Mouse (Mus musculus): ENCODE data around the gene Map2k6. TPM values are rescaled to one million over a fixed set of nuclear protein-coding genes. Genes with fewer than 3 reads are reported as not detected.
A peak's percentile ranks its signal among the peaks of the same experiment; 100 is the strongest.

Map2k6 gene
- polyA plus RNA-seq, 1 experiment from 2014 or later = 24.4 TPM

DNA sequence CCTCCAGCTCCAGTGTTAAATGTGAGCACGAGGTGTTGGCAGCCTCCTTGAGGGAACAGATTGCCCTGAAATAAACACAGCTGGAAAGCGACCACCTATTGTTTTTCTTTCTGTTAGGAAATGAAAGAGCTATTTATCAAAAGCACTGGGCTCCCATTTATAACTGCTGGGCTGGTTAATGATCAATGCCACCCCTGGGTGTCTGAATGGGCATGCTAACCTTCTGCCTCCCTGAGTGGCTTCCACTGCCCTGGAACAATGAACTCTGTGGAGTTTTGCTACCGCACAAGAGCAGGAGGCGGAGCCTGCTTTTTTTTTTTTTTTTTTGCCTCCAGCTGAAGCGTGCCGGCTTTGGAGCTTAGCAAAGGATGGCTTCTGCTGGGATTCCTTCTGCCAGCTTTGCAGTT lies 80.1 kb downstream of the Map2k6 start:
- Histone ChIP-seq H3K36me3 (no peaks in the 10 kb centered on the region), H3K4me2 (peak overlapping the region; percentile 48), H3K4me1 (replicated peaks) (peaks cover 50% of the 10 kb centered on the region), H3K9ac (peak overlapping the region; percentile 22; the same call in 1 of the 2 replicates), H3K27me3 (peaks cover 44% of the 10 kb centered on the region), H3K27ac (replicated peaks) (peak overlapping the region; percentile 54), H3K9me3 (no peaks in the 10 kb centered on the region), H3K4me3 (peak overlapping the region; percentile 16)
- WGBS = 1% methylated on average over 5 of the region's 6 CpGs
- peak; percentile 83 for ATAC-seq (ENCODE audit: low read depth)

DNA sequence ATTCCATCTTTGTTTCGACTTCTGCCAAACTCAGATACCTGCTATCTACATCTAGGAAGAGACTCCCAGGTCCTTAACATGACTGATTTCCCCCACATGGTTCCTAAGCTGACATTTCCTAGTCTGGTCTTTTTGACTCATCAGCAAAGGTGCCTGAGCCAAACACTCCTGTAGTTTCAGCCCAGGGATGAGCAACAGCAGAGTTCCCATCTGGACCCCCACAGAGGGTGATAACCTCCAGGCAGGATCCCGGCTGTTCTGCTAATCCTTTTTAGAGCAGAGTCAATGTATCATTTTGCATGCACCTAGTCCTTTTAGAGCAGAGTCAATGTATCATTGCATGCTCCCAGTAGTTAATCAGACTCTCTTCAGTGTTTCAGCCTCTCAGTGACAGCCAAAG lies 82.5 kb downstream of the Map2k6 start:
- Histone ChIP-seq H3K4me1 (replicated peaks) (peaks cover 46% of the 10 kb centered on the region), H3K9me3 (no peaks in the 10 kb centered on the region), H3K27ac (replicated peaks) (no peak overlapping the region), H3K27me3 (peaks cover 29% of the 10 kb centered on the region), H3K4me2 (peak overlapping the region; percentile 21; the same call in 1 of the 2 replicates), H3K9ac (no peak overlapping the region), H3K36me3 (no peaks in the 10 kb centered on the region), H3K4me3 (no peak overlapping the region)
- no peak for ATAC-seq (ENCODE audit: low read depth)
- 42% methylated on average over 2 of the region's 2 CpGs for WGBS

- H3K9ac ChIP-seq = no peak overlapping the region
- H3K36me3 ChIP-seq = no peaks in the 10 kb centered on the region
- ATAC-seq (ENCODE audit: low read depth) = no peak
- no peak overlapping the region for H3K27ac ChIP-seq (replicated peaks)
- no peaks in the 10 kb centered on the region for H3K9me3 ChIP-seq
- H3K4me2 ChIP-seq = no peak overlapping the region
- H3K4me3 ChIP-seq = no peak overlapping the region
- H3K27me3 ChIP-seq = peaks cover 28% of the 10 kb centered on the region
- peaks cover 39% of the 10 kb centered on the region for H3K4me1 ChIP-seq (replicated peaks)
- WGBS = 90% methylated on average over 8 of the region's 8 CpGs
Measured at GRCm38 (mm10) chr11:110482176-110482575, 83.3 kb downstream of the Map2k6 start.

- Histone ChIP-seq H3K4me3 (no peak overlapping the region), H3K27me3 (peaks cover 23% of the 10 kb centered on the region), H3K4me1 (replicated peaks) (peaks cover 34% of the 10 kb centered on the region), H3K4me2 (no peak overlapping the region), H3K27ac (replicated peaks) (no peak overlapping the region), H3K9me3 (no peaks in the 10 kb centered on the region), H3K9ac (no peak overlapping the region), H3K36me3 (no peaks in the 10 kb centered on the region)
- 81% methylated on average over 4 of the region's 4 CpGs for WGBS
- no peak for ATAC-seq (ENCODE audit: low read depth)
Measured at GRCm38 (mm10) chr11:110482649-110483048, 83.7 kb downstream of the Map2k6 start.

GRCm38 (mm10) chr11:110483165-110483564 lies 84.2 kb downstream of the Map2k6 start:
- H3K27me3 ChIP-seq = peaks cover 23% of the 10 kb centered on the region
- H3K4me3 ChIP-seq = no peak overlapping the region
- H3K9me3 ChIP-seq = no peaks in the 10 kb centered on the region
- WGBS = 21% methylated on average over 6 of the region's 6 CpGs
- no peak for ATAC-seq (ENCODE audit: low read depth)
- no peak overlapping the region for H3K27ac ChIP-seq (replicated peaks)
- peaks cover 29% of the 10 kb centered on the region for H3K4me1 ChIP-seq (replicated peaks)
- H3K9ac ChIP-seq = no peak overlapping the region
- H3K4me2 ChIP-seq = no peak overlapping the region
- no peaks in the 10 kb centered on the region for H3K36me3 ChIP-seq

- ATAC-seq (ENCODE audit: low read depth) = no peak
- H3K4me2 ChIP-seq = no peak overlapping the region
- H3K27ac ChIP-seq (replicated peaks) = no peak overlapping the region
- 93% methylated on average over 1 of the region's 1 CpGs for WGBS
- no peaks in the 10 kb centered on the region for H3K9me3 ChIP-seq
- peaks cover 23% of the 10 kb centered on the region for H3K27me3 ChIP-seq
- H3K4me3 ChIP-seq = no peak overlapping the region
- no peak overlapping the region for H3K9ac ChIP-seq
- H3K4me1 ChIP-seq (replicated peaks) = peaks cover 19% of the 10 kb centered on the region
- H3K36me3 ChIP-seq = no peaks in the 10 kb centered on the region
Measured at GRCm38 (mm10) chr11:110484426-110484825, 85.5 kb downstream of the Map2k6 start.

GRCm38 (mm10) chr11:110485081-110485480 lies 86.2 kb downstream of the Map2k6 start:
- H3K4me3 ChIP-seq = no peak overlapping the region
- no peak overlapping the region for H3K4me2 ChIP-seq
- no peaks in the 10 kb centered on the region for H3K9me3 ChIP-seq
- H3K27ac ChIP-seq (replicated peaks) = no peak overlapping the region
- H3K36me3 ChIP-seq = no peaks in the 10 kb centered on the region
- ATAC-seq (ENCODE audit: low read depth) = no peak
- WGBS = 82% methylated on average over 6 of the region's 6 CpGs
- no peak overlapping the region for H3K9ac ChIP-seq
- H3K4me1 ChIP-seq (replicated peaks) = peaks cover 13% of the 10 kb centered on the region
- peaks cover 23% of the 10 kb centered on the region for H3K27me3 ChIP-seq

GRCm38 (mm10) chr11:110487796-110488195 lies 88.9 kb downstream of the Map2k6 start:
- ATAC-seq (ENCODE audit: low read depth) = no peak

DNA sequence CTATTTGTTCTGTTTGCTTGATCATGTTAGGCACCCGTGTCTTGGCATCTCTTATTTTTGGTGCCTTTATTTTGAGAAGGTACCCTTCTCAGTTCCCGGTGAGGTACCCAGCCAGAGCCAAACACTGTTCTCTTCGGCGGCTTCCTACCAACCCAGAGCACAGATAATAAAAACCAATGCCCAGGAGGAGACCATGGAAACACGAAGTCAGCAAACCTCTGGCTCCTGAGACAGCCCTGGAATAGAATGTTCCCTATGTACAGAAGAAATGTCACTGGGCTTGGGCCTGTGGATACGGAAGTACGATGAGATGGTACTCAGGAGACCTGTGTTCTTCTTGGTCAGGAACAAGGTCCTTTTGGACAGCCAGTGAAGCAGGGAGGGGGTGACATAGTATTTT lies 89.4 kb downstream of the Map2k6 start:
- no peak for ATAC-seq (ENCODE audit: low read depth)
- Histone ChIP-seq H3K36me3 (peaks cover 18% of the 10 kb centered on the region), H3K4me3 (no peak overlapping the region), H3K9me3 (no peaks in the 10 kb centered on the region; the same call in 1 of the 2 replicates), H3K27me3 (no peaks in the 10 kb centered on the region), H3K4me2 (no peak overlapping the region), H3K9ac (no peak overlapping the region), H3K27ac (replicated peaks) (no peak overlapping the region), H3K4me1 (replicated peaks) (no peaks in the 10 kb centered on the region)
- WGBS = 92% methylated on average over 7 of the region's 7 CpGs

More at GRCm38 (mm10) chr11:110487796-110488195, 88.9 kb downstream of the Map2k6 start:
- WGBS = 95% methylated on average over 6 of the region's 6 CpGs
- H3K9me3 ChIP-seq = no peaks in the 10 kb centered on the region; the same call in 1 of the 2 replicates
- H3K9ac ChIP-seq = no peak overlapping the region
- H3K27ac ChIP-seq (replicated peaks) = no peak overlapping the region
- H3K4me3 ChIP-seq = no peak overlapping the region
- H3K4me2 ChIP-seq = no peak overlapping the region
- H3K4me1 ChIP-seq (replicated peaks) = no peaks in the 10 kb centered on the region
- H3K27me3 ChIP-seq = peaks cover 2% of the 10 kb centered on the region; the same call in 1 of the 2 replicates
- H3K36me3 ChIP-seq = peaks cover 13% of the 10 kb centered on the region

- Histone ChIP-seq H3K9ac (no peak overlapping the region), H3K4me2 (no peak overlapping the region), H3K27ac (replicated peaks) (no peak overlapping the region), H3K27me3 (no peaks in the 10 kb centered on the region), H3K4me3 (no peak overlapping the region), H3K4me1 (replicated peaks) (0 out of 2 replicates have a peak, but pooled peaks cover 5% of the 10 kb centered on the region), H3K36me3 (peaks cover 53% of the 10 kb centered on the region), H3K9me3 (no peaks in the 10 kb centered on the region; the same call in 1 of the 2 replicates)
- WGBS = 76% methylated on average over 4 of the region's 4 CpGs
- ATAC-seq (ENCODE audit: low read depth) = no peak
Measured at GRCm38 (mm10) chr11:110495323-110496060, 96.6 kb downstream of the Map2k6 start.

- Histone ChIP-seq H3K9ac (no peak overlapping the region), H3K27ac (replicated peaks) (no peak overlapping the region), H3K9me3 (no peaks in the 10 kb centered on the region; the same call in 1 of the 2 replicates), H3K4me1 (replicated peaks) (0 out of 2 replicates have a peak, but pooled peaks cover 5% of the 10 kb centered on the region), H3K27me3 (no peaks in the 10 kb centered on the region), H3K4me2 (no peak overlapping the region), H3K36me3 (peaks cover 59% of the 10 kb centered on the region), H3K4me3 (no peak overlapping the region)
- WGBS = 59% methylated on average over 12 of the region's 12 CpGs
- ATAC-seq (ENCODE audit: low read depth) = no peak
Measured at GRCm38 (mm10) chr11:110496061-110496446, 97.1 kb downstream of the Map2k6 start.

DNA sequence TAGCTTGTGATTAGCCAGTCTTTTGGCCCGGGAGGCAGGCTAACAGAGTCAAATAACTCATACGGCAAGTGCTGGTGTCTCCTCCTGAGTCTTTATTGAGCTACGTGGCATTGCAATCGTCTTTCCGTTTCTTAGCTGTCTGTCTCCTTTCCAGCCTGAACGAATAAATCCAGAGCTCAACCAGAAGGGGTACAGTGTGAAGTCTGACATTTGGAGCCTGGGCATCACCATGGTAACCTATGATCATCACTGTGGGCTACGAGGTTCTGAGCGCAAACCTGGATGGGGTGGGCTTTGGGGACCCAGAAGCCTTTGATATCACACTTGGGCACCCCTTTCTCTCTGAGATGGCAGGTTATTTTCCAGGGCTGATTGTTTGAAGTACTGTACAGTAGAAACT lies 98.8 kb downstream of the Map2k6 start:
- ATAC-seq (ENCODE audit: low read depth) = no peak; the same call in 1 of the 2 replicates
- no peaks in the 10 kb centered on the region for H3K27me3 ChIP-seq
- H3K27ac ChIP-seq (replicated peaks) = no peak overlapping the region

More for the DNA sequence above, 98.8 kb downstream of the Map2k6 start:
- Histone ChIP-seq H3K9me3 (no peaks in the 10 kb centered on the region), H3K9ac (0 out of 2 replicates have a peak overlapping the region, but pooled peaks have one; percentile 8), H3K4me3 (no peak overlapping the region), H3K36me3 (peaks cover 52% of the 10 kb centered on the region), H3K4me2 (no peak overlapping the region), H3K4me1 (replicated peaks) (0 out of 2 replicates have a peak, but pooled peaks cover 5% of the 10 kb centered on the region)
- 61% methylated on average over 8 of the region's 8 CpGs for WGBS

Data from neural tube, embryonic 13.5 days (tissue).